ENCODE assay signal across 15 mouse cellular contexts in the genomic region with DNA sequence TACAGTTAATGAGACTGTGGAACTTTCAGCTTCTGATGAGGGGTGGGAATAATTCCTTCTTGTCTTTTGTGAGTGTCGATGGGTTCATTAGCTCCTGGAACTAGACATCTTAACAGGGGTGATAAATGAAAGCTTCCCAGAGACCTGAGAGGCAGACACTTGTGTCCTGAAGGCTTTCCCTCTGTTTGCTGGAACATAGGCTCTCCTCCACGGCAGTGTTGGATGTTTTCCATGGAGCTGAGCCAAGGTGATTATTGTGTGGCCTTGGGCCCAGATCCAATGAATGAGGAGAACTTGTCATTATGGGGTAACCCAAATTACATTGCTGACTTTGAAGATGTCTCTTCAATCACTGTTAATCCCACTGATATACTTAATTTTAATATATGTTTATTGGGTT.
A peak's percentile ranks its signal among the peaks of the same experiment; 100 is the strongest.
DNase-seq lines count a peak whose midpoint lies in the region; ATAC-seq and TF ChIP-seq lines count a peak whose summit lies in the region.
"Had no signal": no experiment of that assay in that cellular context is flagged by ENCODE, and none has a peak within 500 bp of the region (broad histone marks: within the 10 kb centered on the region; RNA-seq: fewer than 3 reads in every experiment).

No protein-coding gene starts in this region.

- H3K9ac ChIP-seq in hindbrain, embryonic 14.5 days, result no peak overlapping the region
- H3K9ac ChIP-seq in hindbrain, embryonic 16.5 days (ENCODE audit: low read depth, low read length), result no peak overlapping the region
- no peak overlapping the region for H3K9ac ChIP-seq in midbrain, embryonic 14.5 days (replicated peaks; ENCODE audit: low read length)
- H3K9ac ChIP-seq: hindbrain, embryonic 12.5 days; midbrain, embryonic 12.5 days; neural tube, embryonic 13.5 days had no signal

- H3K27me3 ChIP-seq in cerebellum, adult 2 months (ENCODE audit: control insufficient read depth, insufficient read depth, low read length), result no peaks in the 10 kb centered on the region; the same call in 1 of the 2 replicates
- H3K27me3 ChIP-seq in hindbrain, embryonic 14.5 days (ENCODE audit: control insufficient read depth, insufficient read depth, low read length), result no peaks in the 10 kb centered on the region
- no peaks in the 10 kb centered on the region for H3K27me3 ChIP-seq in hindbrain, embryonic 16.5 days (replicated peaks; ENCODE audit: control insufficient read depth, insufficient read depth, low read length)
- H3K27me3 ChIP-seq in midbrain, embryonic 14.5 days (ENCODE audit: control insufficient read depth, insufficient read depth, low read length), result no peaks in the 10 kb centered on the region
- H3K27me3 ChIP-seq in midbrain, embryonic 10.5 days (ENCODE audit: low read depth, poor library complexity, severe bottlenecking), result no peaks in the 10 kb centered on the region
- H3K27me3 ChIP-seq: hindbrain, embryonic 12.5 days; midbrain, embryonic 12.5 days; neural tube, embryonic 13.5 days had no signal

- 9% methylated on average over 2 of the region's 2 CpGs for WGBS in cerebellum, adult 2 months
- WGBS in hindbrain, embryonic 14.5 days, result 52% methylated on average over 2 of the region's 2 CpGs
- 28% methylated on average over 2 of the region's 2 CpGs for WGBS in hindbrain, embryonic 16.5 days
- 64% methylated on average over 2 of the region's 2 CpGs for WGBS in midbrain, embryonic 14.5 days
- 85% methylated on average over 2 of the region's 2 CpGs for whole genome bisulfite sequencing in midbrain, embryonic 10.5 days

- ATAC-seq in hindbrain, embryonic 14.5 days (ENCODE audit: low FRiP score), result no peak
- no peak for ATAC-seq in hindbrain, embryonic 16.5 days
- ATAC-seq in midbrain, embryonic 14.5 days (ENCODE audit: low FRiP score, low TSS enrichment), result no peak

- no peaks in the 10 kb centered on the region for H3K9me3 ChIP-seq in hindbrain, embryonic 14.5 days (ENCODE audit: control insufficient read depth, low read length)
- no peaks in the 10 kb centered on the region for H3K9me3 ChIP-seq in hindbrain, embryonic 16.5 days (ENCODE audit: control insufficient read depth, low read length)
- no peaks in the 10 kb centered on the region for H3K9me3 ChIP-seq in midbrain, embryonic 14.5 days (ENCODE audit: control insufficient read depth, low read length)
- no peaks in the 10 kb centered on the region for H3K9me3 ChIP-seq in midbrain, embryonic 10.5 days (replicated peaks)
- H3K9me3 ChIP-seq: hindbrain, embryonic 12.5 days; limb, embryonic 10.5 days; midbrain, embryonic 12.5 days; neural tube, embryonic 13.5 days had no signal

- TF ChIP-seq CTCF in cerebellum, adult 2 months (IDR thresholded peaks at IDR 0.05; ENCODE audit: borderline replicate concordance, insufficient read depth, low read depth, low read length), result no peak

- no peaks in the 10 kb centered on the region for H3K4me1 ChIP-seq in cerebellum, adult 2 months (ENCODE audit: control insufficient read depth, insufficient read depth, low read length)
- H3K4me1 ChIP-seq in hindbrain, embryonic 14.5 days (replicated peaks; ENCODE audit: control insufficient read depth, insufficient read depth, low read length), result no peaks in the 10 kb centered on the region
- no peaks in the 10 kb centered on the region for H3K4me1 ChIP-seq in hindbrain, embryonic 16.5 days (ENCODE audit: control insufficient read depth, insufficient read depth, low read depth, low read length)
- no peaks in the 10 kb centered on the region for H3K4me1 ChIP-seq in midbrain, embryonic 14.5 days (ENCODE audit: control insufficient read depth, insufficient read depth, low read length)
- H3K4me1 ChIP-seq in midbrain, embryonic 10.5 days, result no peaks in the 10 kb centered on the region
- H3K4me1 ChIP-seq: hindbrain, embryonic 12.5 days; limb, embryonic 10.5 days; midbrain, embryonic 12.5 days; neural tube, embryonic 13.5 days had no signal

- DNase-seq in cerebellum, adult 2 months, result peak; percentile 38 to 55
- no peak for DNase-seq in cerebellum, adult 9-11 months
- DNase-seq in hindbrain, embryonic 14.5 days (ENCODE audit: low spot score), result peak; percentile 75
- peak; percentile 52 for DNase-seq in midbrain, embryonic 14.5 days
- DNase-seq in midbrain, embryonic 10.5 days (ENCODE audit: low spot score), result no peak
- DNase-seq in cerebellum, postnatal 4 days (ENCODE audit: low spot score in 2 of 2), result peak; percentile 35 to 75
- DNase-seq in B cell, adult 2 months, result no peak
- DNase-seq: embryo, embryonic 11 days; lung, adult 18-20 months had no signal

- TF ChIP-seq POLR2A in cerebellum, adult 2 months (IDR thresholded peaks at IDR 0.05; ENCODE audit: borderline replicate concordance, insufficient read depth, low read length), result no peak

- no peak overlapping the region for H3K4me3 ChIP-seq in cerebellum, adult 2 months (replicated peaks; ENCODE audit: insufficient read depth, low read depth, low read length)
- H3K4me3 ChIP-seq in hindbrain, embryonic 14.5 days (replicated peaks; ENCODE audit: low read length), result no peak overlapping the region
- no peak overlapping the region for H3K4me3 ChIP-seq in hindbrain, embryonic 16.5 days (ENCODE audit: low read length)
- no peak overlapping the region for H3K4me3 ChIP-seq in midbrain, embryonic 14.5 days (replicated peaks; ENCODE audit: low read depth, low read length)
- no peak overlapping the region for H3K4me3 ChIP-seq in midbrain, embryonic 10.5 days
- H3K4me3 ChIP-seq: hindbrain, embryonic 12.5 days; limb, embryonic 10.5 days; midbrain, embryonic 12.5 days; neural tube, embryonic 13.5 days had no signal

- no peaks in the 10 kb centered on the region for H3K36me3 ChIP-seq in hindbrain, embryonic 14.5 days (replicated peaks; ENCODE audit: control insufficient read depth, insufficient read depth)
- no peaks in the 10 kb centered on the region for H3K36me3 ChIP-seq in hindbrain, embryonic 16.5 days (ENCODE audit: control insufficient read depth, insufficient read depth, low read length)
- H3K36me3 ChIP-seq in midbrain, embryonic 14.5 days (ENCODE audit: control insufficient read depth, insufficient read depth, low read length), result no peaks in the 10 kb centered on the region
- no peaks in the 10 kb centered on the region for H3K36me3 ChIP-seq in midbrain, embryonic 10.5 days
- H3K36me3 ChIP-seq: G1E; hindbrain, embryonic 12.5 days; limb, embryonic 10.5 days; midbrain, embryonic 12.5 days; neural tube, embryonic 13.5 days had no signal

- no peak overlapping the region for H3K4me2 ChIP-seq in hindbrain, embryonic 14.5 days (replicated peaks)
- no peak overlapping the region for H3K4me2 ChIP-seq in hindbrain, embryonic 16.5 days (ENCODE audit: low read length)
- H3K4me2 ChIP-seq in midbrain, embryonic 14.5 days (ENCODE audit: low read length), result no peak overlapping the region
- H3K4me2 ChIP-seq: hindbrain, embryonic 12.5 days; midbrain, embryonic 12.5 days; neural tube, embryonic 13.5 days had no signal

- H3K27ac ChIP-seq in cerebellum, adult 2 months (ENCODE audit: insufficient read depth, low read length), result no peak overlapping the region
- no peak overlapping the region for H3K27ac ChIP-seq in hindbrain, embryonic 14.5 days
- no peak overlapping the region for H3K27ac ChIP-seq in hindbrain, embryonic 16.5 days (ENCODE audit: low read depth, low read length)
- H3K27ac ChIP-seq in midbrain, embryonic 14.5 days (replicated peaks; ENCODE audit: low read depth, low read length), result no peak overlapping the region
- H3K27ac ChIP-seq in midbrain, embryonic 10.5 days (replicated peaks), result no peak overlapping the region
- H3K27ac ChIP-seq: hindbrain, embryonic 12.5 days; limb, embryonic 10.5 days; midbrain, embryonic 12.5 days; neural tube, embryonic 13.5 days had no signal

Comparison
In these comparisons a context has a peak if more than half of its experiments do, and no peak if none do; other contexts are left out.
1. DNase-seq: peak in cerebellum, adult 2 months (2 of 2), hindbrain, embryonic 14.5 days (single experiment), midbrain, embryonic 14.5 days (single experiment) and cerebellum, postnatal 4 days (2 of 2); none in cerebellum, adult 9-11 months (single experiment), midbrain, embryonic 10.5 days (single experiment) and B cell, adult 2 months (0 of 2).